Mouse (Mus musculus) thymus, adult 2 months (tissue): Measurements from ENCODE around the gene Atrnl1. TPM values are rescaled to one million over a fixed set of nuclear protein-coding genes. Genes with fewer than 3 reads are reported as not detected.

ENCODE experiments used
- DNase-seq: peaks from one replicate; pipeline ENCODE4 v3.0.0; 2021
- H3K27ac ChIP-seq: fragments of 200-500 bp; 2 replicates; pipeline ENCODE4 v1.5.1; 2012; ENCODE audit warnings: low read length, control low read depth; ENCODE audit not compliant: control insufficient read depth, insufficient read depth
- H3K27me3 ChIP-seq: fragments of 200-500 bp; 2 replicates; pipeline ENCODE4 v1.6.1; 2012; ENCODE audit warnings: mild to moderate bottlenecking, low read length, moderate library complexity, mixed read lengths; ENCODE audit not compliant: control insufficient read depth, insufficient read depth
- H3K36me3 ChIP-seq: fragments of 200-500 bp; 2 replicates; pipeline ENCODE4 v1.6.1; 2012; ENCODE audit warnings: mild to moderate bottlenecking, low read length, moderate library complexity; ENCODE audit not compliant: control insufficient read depth, insufficient read depth
- H3K4me1 ChIP-seq: fragments of 200-500 bp; replicated peaks from 2 replicates; pipeline ENCODE4 v1.6.1; 2012; ENCODE audit warnings: low read length; ENCODE audit not compliant: control insufficient read depth, insufficient read depth
- H3K4me3 ChIP-seq: fragments of 200-500 bp; 2 replicates; pipeline ENCODE4 v1.5.1; 2012; ENCODE audit warnings: mild to moderate bottlenecking, low read length, control low read depth, moderate library complexity; ENCODE audit not compliant: control insufficient read depth, insufficient read depth
- CTCF ChIP-seq: fragments of 200-500 bp; IDR thresholded peaks from 2 replicates; pipeline ENCODE4 v1.5.1; 2012; ENCODE audit warnings: mild to moderate bottlenecking, control low read depth, low read length, moderate library complexity, borderline replicate concordance; ENCODE audit not compliant: control insufficient read depth, poor library complexity, insufficient read depth; ENCODE audit errors: extremely low read depth
- POLR2A ChIP-seq: fragments of 200-500 bp; IDR thresholded peaks from 2 replicates; pipeline ENCODE4 v1.6.1; 2012; ENCODE audit warnings: mild to moderate bottlenecking, low read length, control low read depth, moderate library complexity; ENCODE audit not compliant: control insufficient read depth, poor library complexity, insufficient read depth; ENCODE audit errors: extremely low read depth
- WGBS: fragments of 180-500 bp; shearing (Covaris S2); methylation state at CpG from one replicate; pipeline ENCODE4 v1.1.7; 2018; 5-methylcytosine and 5-hydroxymethylcytosine counted together
- polyA plus RNA-seq: library from polyadenylated mRNA; depleted of rRNA; stranded (reverse); fragments of >200 nt; gene quantifications from 2 replicates; pipeline ENCODE4 v1.2.3, GENCODE M21; 2012

Gene Atrnl1
- polyA plus RNA-seq, 1 experiment = 8.2 TPM

- H3K4me3 ChIP-seq = no peak overlapping the region
- H3K4me1 ChIP-seq = peaks cover 8% of the 10 kb centered on the region
- no peak for DNase-seq
- H3K27ac ChIP-seq = no peak overlapping the region
- TF ChIP-seq POLR2A (no peak), CTCF (no peak)
- H3K36me3 ChIP-seq = no peaks in the 10 kb centered on the region
- 93% methylated on average over 6 of the region's 6 CpGs for WGBS
- no peaks in the 10 kb centered on the region for H3K27me3 ChIP-seq
These were observed 510.8 kb downstream of the Atrnl1 start for GRCm38 (mm10) chr19:58121628-58122027.

- Histone ChIP-seq H3K4me1 (peaks cover 8% of the 10 kb centered on the region), H3K27me3 (no peaks in the 10 kb centered on the region), H3K27ac (no peak overlapping the region), H3K4me3 (no peak overlapping the region), H3K36me3 (no peaks in the 10 kb centered on the region)
- TF ChIP-seq CTCF = no peak
- no peak for TF ChIP-seq POLR2A
- DNase-seq = no peak
- 88% methylated on average over 3 of the region's 3 CpGs for WGBS
These were observed 512.8 kb downstream of the Atrnl1 start for GRCm38 (mm10) chr19:58123620-58124019.

GRCm38 (mm10) chr19:58124566-58124965, 513.7 kb downstream of the Atrnl1 start:
- H3K27me3 ChIP-seq = no peaks in the 10 kb centered on the region
- WGBS = 93% methylated on average over 5 of the region's 5 CpGs

GRCm38 (mm10) chr19:58125010-58125409, 514.2 kb downstream of the Atrnl1 start:
- Histone ChIP-seq H3K4me3 (no peak overlapping the region), H3K27me3 (no peaks in the 10 kb centered on the region), H3K27ac (no peak overlapping the region), H3K4me1 (peaks cover 2% of the 10 kb centered on the region; the same call in 1 of the 2 replicates), H3K36me3 (no peaks in the 10 kb centered on the region)
- no peak for TF ChIP-seq POLR2A
- TF ChIP-seq CTCF = no peak
- DNase-seq = no peak
- 96% methylated on average over 14 of the region's 14 CpGs for WGBS

More at GRCm38 (mm10) chr19:58124566-58124965, 513.7 kb downstream of the Atrnl1 start:
- Histone ChIP-seq H3K4me1 (peaks cover 6% of the 10 kb centered on the region), H3K4me3 (no peak overlapping the region), H3K36me3 (no peaks in the 10 kb centered on the region), H3K27ac (no peak overlapping the region)
- no peak for DNase-seq
- TF ChIP-seq POLR2A (no peak), CTCF (no peak)

- DNase-seq = no peak
- TF ChIP-seq POLR2A (no peak), CTCF (no peak)
- no peak overlapping the region for H3K27ac ChIP-seq
- WGBS = 96% methylated on average over 9 of the region's 9 CpGs
- H3K36me3 ChIP-seq = no peaks in the 10 kb centered on the region
- no peaks in the 10 kb centered on the region for H3K4me1 ChIP-seq
- H3K4me3 ChIP-seq = no peak overlapping the region
- no peaks in the 10 kb centered on the region for H3K27me3 ChIP-seq
These were observed 521.1 kb downstream of the Atrnl1 start for GRCm38 (mm10) chr19:58131896-58132295.

GRCm38 (mm10) chr19:58140191-58140784, 529.5 kb downstream of the Atrnl1 start:
- H3K36me3 ChIP-seq = no peaks in the 10 kb centered on the region
- H3K4me1 ChIP-seq = peaks cover 7% of the 10 kb centered on the region
- no peaks in the 10 kb centered on the region for H3K27me3 ChIP-seq
- no peak for DNase-seq
- 94% methylated on average over 13 of the region's 13 CpGs for WGBS
- no peak for TF ChIP-seq POLR2A
- no peak for TF ChIP-seq CTCF
- H3K27ac ChIP-seq = no peak overlapping the region
- no peak overlapping the region for H3K4me3 ChIP-seq
